Mouse (Mus musculus): ENCODE results near the gene Phactr2.

Gene Phactr2

GRCm38 (mm10) chr10:13270270-13270669, 203.9 kb downstream of the Phactr2 start:
- DNase-seq: no peak

GRCm38 (mm10) chr10:13259251-13259650, 215.0 kb downstream of the Phactr2 start:
- DNase-seq: no peak

- peak; percentile 4 to 9 for DNase-seq
These were observed 218.0 kb downstream of the Phactr2 start for GRCm38 (mm10) chr10:13256196-13256595.

- DNase-seq: no peak
These were observed 223.9 kb downstream of the Phactr2 start for GRCm38 (mm10) chr10:13250280-13250679.

GRCm38 (mm10) chr10:13249126-13249525, 225.1 kb downstream of the Phactr2 start:
- DNase-seq: no peak

- DNase-seq: no peak
These were observed 228.5 kb downstream of the Phactr2 start for GRCm38 (mm10) chr10:13245714-13246113.

GRCm38 (mm10) chr10:13244192-13244591, 230.0 kb downstream of the Phactr2 start:
- no peak for DNase-seq

GRCm38 (mm10) chr10:13240431-13240830, 233.8 kb downstream of the Phactr2 start:
- no peak for DNase-seq

- no peak for DNase-seq
These were observed 236.0 kb downstream of the Phactr2 start for GRCm38 (mm10) chr10:13238188-13238587.

- DNase-seq: no peak
These were observed 237.3 kb downstream of the Phactr2 start for GRCm38 (mm10) chr10:13236866-13237265.

- DNase-seq: no peak
These were observed 239.7 kb downstream of the Phactr2 start for GRCm38 (mm10) chr10:13234503-13234902.

- DNase-seq: no peak
These were observed 240.3 kb downstream of the Phactr2 start for GRCm38 (mm10) chr10:13233941-13234340.

- DNase-seq: no peak
These were observed 241.0 kb downstream of the Phactr2 start for GRCm38 (mm10) chr10:13233143-13233622.

- no peak for DNase-seq
These were observed 241.6 kb downstream of the Phactr2 start for GRCm38 (mm10) chr10:13232443-13233142.

- DNase-seq: no peak
These were observed 243.5 kb downstream of the Phactr2 start for GRCm38 (mm10) chr10:13230716-13231115.

GRCm38 (mm10) chr10:13225377-13226063, 248.7 kb downstream of the Phactr2 start:
- DNase-seq: no peak

GRCm38 (mm10) chr10:13222135-13222534, 252.1 kb downstream of the Phactr2 start:
- DNase-seq: no peak

GRCm38 (mm10) chr10:13220061-13220460, 254.2 kb downstream of the Phactr2 start:
- DNase-seq: no peak

GRCm38 (mm10) chr10:13213956-13214355, 260.3 kb downstream of the Phactr2 start:
- no peak for DNase-seq

GRCm38 (mm10) chr10:13212829-13213228, 261.4 kb downstream of the Phactr2 start:
- no peak for DNase-seq

- no peak for DNase-seq
These were observed 261.9 kb downstream of the Phactr2 start for GRCm38 (mm10) chr10:13212326-13212725.

- DNase-seq: no peak
These were observed 264.1 kb downstream of the Phactr2 start for GRCm38 (mm10) chr10:13209930-13210637.

GRCm38 (mm10) chr10:13209506-13209905, 264.7 kb downstream of the Phactr2 start:
- no peak for DNase-seq

GRCm38 (mm10) chr10:13209061-13209460, 265.2 kb downstream of the Phactr2 start:
- no peak for DNase-seq
